Mouse (Mus musculus) embryonic fibroblast, embryonic 13.5 days (primary cell): ENCODE measurements around the gene Bnc1. TPM values are rescaled to one million over a fixed set of nuclear protein-coding genes. Genes with fewer than 3 reads are reported as not detected.
A peak's percentile ranks its signal among the peaks of the same experiment; 100 is the strongest.

Experiments
- H3K27ac ChIP-seq: 2 replicates; pipeline ENCODE4 v1.5.1; 2012; ENCODE audit warnings: low read length, control low read depth, inconsistent platforms; ENCODE audit not compliant: insufficient read depth
- H3K4me1 ChIP-seq: 2 replicates; pipeline ENCODE4 v1.6.1; 2011; ENCODE audit warnings: low read length; ENCODE audit not compliant: control insufficient read depth, insufficient read depth
- H3K4me3 ChIP-seq: 2 replicates; pipeline ENCODE4 v1.5.1; 2011; ENCODE audit warnings: mild to moderate bottlenecking, control low read depth, low read length; ENCODE audit not compliant: insufficient read depth
- CTCF ChIP-seq: IDR thresholded peaks from 2 replicates; pipeline ENCODE4 v1.5.1; 2011; ENCODE audit warnings: mild to moderate bottlenecking, control low read depth, low read length, moderate library complexity, borderline replicate concordance; ENCODE audit not compliant: insufficient read depth
- POLR2A ChIP-seq: IDR thresholded peaks from 2 replicates; pipeline ENCODE4 v1.6.1; 2011; ENCODE audit warnings: low read depth, mild to moderate bottlenecking, control low read depth, low read length, moderate library complexity
- polyA plus RNA-seq: library from polyadenylated mRNA; stranded (reverse); fragments of >200 nt; gene quantifications from 2 replicates; pipeline ENCODE4 v1.2.4, GENCODE M21; 2011; ENCODE audit warnings: low read depth; ENCODE audit not compliant: missing spikeins, insufficient read length

Bnc1 gene
- polyA plus RNA-seq, result 0.81 and 1.1 TPM in 2 replicates

DNA sequence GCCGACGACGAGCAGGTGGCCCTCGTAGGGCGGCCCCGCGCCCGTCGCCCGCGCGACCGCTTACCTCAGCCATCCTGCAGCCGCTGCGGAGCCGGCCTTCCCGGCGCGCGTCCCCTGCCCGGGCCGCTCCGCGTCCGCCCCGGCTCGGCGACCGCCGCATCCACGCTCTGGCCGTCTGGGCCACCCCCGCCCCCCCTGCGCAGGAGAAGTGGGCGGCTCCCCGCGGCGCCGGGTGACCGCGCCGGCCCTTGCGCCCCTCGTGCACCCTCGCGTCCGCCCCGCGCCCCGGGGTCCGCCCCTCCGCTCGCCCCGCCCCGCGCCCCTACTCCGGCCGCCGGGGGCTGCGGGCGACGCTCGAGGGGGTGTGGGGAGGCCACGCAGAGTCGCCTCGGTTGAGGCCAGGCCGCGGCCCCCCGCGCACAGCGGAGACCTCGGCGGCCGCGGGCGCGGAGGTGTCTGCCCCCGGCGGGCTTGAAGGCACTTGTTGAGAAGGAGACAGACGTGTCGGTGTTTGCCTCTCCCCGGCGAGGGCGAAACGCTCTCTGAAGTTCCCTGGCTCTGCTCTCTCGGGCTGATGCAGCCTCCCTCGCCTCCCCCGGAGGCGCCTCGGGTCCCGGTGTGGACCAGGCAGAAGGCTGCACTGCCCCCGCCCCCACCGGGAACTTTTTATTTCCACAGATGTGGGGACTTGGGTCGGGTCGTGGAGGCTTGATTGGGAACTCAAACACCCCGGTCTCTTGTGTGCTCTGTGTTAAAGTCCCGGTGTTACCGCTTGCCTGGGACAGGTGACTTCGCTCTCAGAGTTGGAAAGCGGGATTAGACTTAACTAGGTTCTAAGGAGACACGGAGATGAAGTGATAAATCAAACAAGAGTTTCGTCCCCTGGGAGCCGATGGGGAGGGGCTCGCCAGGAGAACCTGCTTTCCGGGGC, at the start of gene Bnc1:
Bnc1 (minus strand) TSS at position 162 of the 931 bp plus-strand sequence.
- no peaks in the 10 kb centered on the region for H3K4me1 ChIP-seq
- H3K27ac ChIP-seq, result no peak within 1 kb of the TSS
- H3K4me3 ChIP-seq, result peak within 1 kb of the TSS; percentile 32
- TF ChIP-seq POLR2A, result no peak
- TF ChIP-seq CTCF, result no peak

DNA sequence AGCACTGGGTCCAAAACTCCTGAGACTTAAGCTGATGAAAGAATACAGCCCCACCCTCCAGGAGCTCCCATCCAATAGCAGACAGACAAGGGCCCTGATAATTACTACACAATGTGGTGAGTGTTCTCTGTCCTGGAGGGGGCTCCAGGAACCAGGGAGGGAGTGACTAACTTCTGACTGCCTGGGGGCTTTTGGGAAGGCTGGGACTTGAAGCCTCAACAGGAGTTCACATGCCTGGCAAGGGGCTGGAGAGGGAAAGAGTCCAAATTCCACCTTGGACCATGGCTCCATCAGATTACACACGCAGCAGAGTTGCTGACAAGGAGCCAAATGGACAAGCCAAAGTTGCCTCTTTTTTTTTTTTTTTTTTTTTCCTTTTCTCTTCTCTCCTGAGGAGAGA, 41.3 kb upstream of the Bnc1 start:
- Histone ChIP-seq H3K4me1 (peaks cover 5% of the 10 kb centered on the region; the same call in 1 of the 2 replicates), H3K27ac (no peak overlapping the region), H3K4me3 (no peak overlapping the region)
- TF ChIP-seq POLR2A (no peak), CTCF (no peak)

DNA sequence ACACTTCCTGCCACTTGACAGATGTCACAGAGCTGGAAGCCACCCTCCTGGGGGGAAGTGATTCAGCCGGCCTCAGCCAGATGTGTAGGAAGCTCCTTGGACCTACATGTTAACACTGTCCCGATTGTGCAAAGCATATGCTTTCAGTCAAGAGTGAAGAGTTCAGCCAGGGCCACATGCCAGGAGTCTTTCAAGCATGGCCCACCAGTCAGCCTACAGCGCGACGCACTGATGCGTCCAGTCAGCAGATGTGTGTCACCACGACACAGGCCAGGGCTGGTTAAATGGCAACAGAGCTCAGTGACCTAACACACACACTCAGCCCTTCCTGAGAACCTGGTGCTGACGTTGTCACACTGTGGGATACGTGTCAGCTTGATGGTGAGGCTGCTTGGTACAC, 37.6 kb upstream of the Bnc1 start:
- TF ChIP-seq CTCF (no peak), POLR2A (no peak)
- Histone ChIP-seq H3K4me1 (peaks cover 5% of the 10 kb centered on the region; the same call in 1 of the 2 replicates), H3K4me3 (no peak overlapping the region), H3K27ac (no peak overlapping the region)

DNA sequence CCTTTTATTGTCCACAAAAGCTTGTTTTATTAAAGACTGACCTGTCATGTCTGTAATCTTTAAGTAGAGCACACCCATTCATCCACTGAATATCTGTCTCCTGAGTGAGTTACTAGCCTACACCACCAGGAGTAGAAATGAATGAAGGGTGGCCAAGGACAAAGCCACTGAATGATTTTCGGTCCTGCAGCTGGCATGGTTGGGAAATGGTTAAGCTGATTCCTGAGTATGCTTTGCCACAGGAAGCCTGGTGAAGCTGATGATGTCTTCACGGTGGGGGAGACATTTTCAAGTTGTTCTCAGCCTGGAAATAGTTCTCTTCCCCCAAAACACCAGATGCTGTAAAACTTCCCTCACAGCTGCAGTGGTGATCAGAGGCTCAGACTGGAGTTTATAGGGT, 33.7 kb upstream of the Bnc1 start:
- H3K4me1 ChIP-seq, result peaks cover 9% of the 10 kb centered on the region

DNA sequence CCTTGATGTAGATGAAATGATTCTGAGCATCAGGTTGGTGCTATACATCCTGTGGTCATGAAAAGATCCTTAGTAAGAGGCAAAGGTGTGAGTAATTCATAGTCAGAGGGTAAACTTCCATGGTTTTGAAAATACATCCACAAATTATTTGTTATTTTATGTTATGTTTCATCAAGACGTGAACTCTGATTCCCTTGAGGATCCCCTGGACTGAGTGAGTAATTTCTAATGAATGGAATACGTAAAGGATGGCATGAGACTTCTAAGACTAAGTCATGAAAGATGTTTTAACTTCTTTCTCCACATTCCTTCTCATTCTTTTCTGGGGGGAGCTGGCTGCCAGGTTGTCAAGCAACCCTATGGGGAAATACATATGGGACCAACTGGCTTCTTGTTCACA, 31.6 kb upstream of the Bnc1 start:
- Histone ChIP-seq H3K4me3 (no peak overlapping the region), H3K4me1 (peaks cover 4% of the 10 kb centered on the region; the same call in 1 of the 2 replicates), H3K27ac (peak overlapping the region; percentile 9; the same call in 1 of the 2 replicates)
- TF ChIP-seq POLR2A, result no peak
- no peak for TF ChIP-seq CTCF

More for the DNA sequence above, 33.7 kb upstream of the Bnc1 start:
- H3K4me3 ChIP-seq, result no peak overlapping the region
- TF ChIP-seq POLR2A (no peak), CTCF (no peak)
- H3K27ac ChIP-seq, result no peak overlapping the region

DNA sequence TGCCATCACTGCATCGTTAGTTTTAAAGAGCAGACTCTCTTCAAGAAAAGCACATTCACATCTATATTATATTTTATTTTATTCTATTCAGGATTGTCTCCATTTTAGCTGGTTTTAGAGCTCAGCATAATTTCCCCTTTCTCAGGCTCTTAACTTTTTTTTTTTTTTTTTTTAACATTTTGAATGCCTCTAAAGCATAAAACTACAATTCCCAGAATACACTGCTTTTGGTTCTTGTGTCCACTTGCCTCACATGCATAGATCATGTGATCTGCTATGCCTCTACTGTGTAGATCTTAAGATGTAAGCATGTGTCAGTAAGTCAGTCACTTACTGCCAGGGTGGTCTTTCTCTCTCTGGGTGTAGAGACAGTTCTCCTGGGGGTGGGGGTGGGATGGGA, 30.3 kb upstream of the Bnc1 start:
- H3K27ac ChIP-seq, result no peak overlapping the region
- no peak for TF ChIP-seq CTCF
- TF ChIP-seq POLR2A, result no peak
- no peak overlapping the region for H3K4me3 ChIP-seq
- H3K4me1 ChIP-seq, result peaks cover 4% of the 10 kb centered on the region; the same call in 1 of the 2 replicates

DNA sequence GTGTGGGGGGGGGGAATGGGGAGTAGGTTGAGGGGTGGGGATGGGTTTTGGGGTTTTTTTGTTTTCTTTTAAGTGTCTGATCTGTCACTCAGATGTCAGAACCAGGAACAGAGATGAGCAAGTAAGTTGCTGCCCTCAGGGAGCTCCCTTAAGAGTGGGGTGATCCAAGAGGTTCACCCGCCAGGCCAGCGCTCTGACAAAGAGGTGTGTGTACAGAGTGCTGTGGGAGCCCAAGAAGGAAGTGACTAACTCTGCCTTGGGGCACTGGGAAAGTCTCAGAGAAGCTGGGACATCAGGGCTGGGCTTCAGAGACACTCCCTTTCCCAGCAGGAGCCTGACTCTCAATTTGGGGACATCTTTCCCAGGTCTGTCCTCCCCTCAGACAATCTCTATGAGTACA, 25.9 kb upstream of the Bnc1 start:
- no peak overlapping the region for H3K27ac ChIP-seq
- TF ChIP-seq POLR2A (no peak), CTCF (no peak)
- H3K4me3 ChIP-seq, result no peak overlapping the region
- H3K4me1 ChIP-seq, result no peaks in the 10 kb centered on the region; the same call in 1 of the 2 replicates

DNA sequence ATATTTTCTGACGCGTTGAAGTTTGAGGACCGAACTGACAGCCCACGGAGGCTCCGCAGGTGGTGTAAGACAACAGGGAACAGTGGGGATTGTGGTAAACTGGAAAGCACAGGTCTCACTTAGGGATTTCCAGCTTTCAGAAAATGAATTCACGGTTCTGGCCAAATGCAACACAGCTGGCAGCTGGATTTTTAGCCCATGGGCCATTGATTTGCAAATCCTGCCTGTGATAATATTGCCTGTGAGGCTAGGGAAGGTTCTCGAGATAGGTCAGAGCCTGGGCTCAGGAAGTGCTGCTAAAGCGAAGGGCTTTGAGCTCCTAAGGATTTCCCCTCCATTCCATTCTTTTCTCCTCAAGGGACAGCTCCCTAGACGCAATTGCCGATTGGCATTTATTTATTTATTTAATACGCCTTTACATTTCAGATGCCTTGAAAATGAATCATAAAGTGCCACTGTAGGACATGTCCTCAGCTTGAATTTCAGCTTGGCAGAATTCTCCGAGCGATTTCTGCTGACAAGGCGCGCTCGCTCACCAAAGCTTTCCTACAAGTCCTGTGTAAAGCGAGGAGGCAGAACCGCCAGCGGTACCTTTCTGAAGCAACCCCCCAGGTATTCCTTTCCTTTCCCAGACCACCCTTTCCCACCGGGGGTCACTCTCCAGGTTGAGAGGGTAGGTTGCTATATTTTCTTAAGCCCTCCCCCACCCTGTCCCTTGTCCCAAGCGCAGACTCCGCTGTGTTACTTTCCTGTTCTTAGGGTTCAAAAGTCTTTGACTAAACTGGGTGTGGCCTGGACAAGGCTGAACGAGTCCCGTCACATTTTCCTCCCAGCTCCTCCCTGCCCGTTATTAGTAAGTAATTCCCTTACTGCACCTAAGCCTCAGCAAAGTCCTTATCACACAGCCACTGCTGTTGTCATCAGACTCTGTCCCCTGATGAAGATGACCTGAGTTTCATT, 24.9 kb upstream of the Bnc1 start:
- no peak for TF ChIP-seq POLR2A
- no peak for TF ChIP-seq CTCF
- H3K27ac ChIP-seq, result 0 out of 2 replicates have a peak overlapping the region, but pooled peaks have one; percentile 8
- H3K4me3 ChIP-seq, result peak overlapping the region; percentile 5; the same call in 1 of the 2 replicates
- no peaks in the 10 kb centered on the region for H3K4me1 ChIP-seq

DNA sequence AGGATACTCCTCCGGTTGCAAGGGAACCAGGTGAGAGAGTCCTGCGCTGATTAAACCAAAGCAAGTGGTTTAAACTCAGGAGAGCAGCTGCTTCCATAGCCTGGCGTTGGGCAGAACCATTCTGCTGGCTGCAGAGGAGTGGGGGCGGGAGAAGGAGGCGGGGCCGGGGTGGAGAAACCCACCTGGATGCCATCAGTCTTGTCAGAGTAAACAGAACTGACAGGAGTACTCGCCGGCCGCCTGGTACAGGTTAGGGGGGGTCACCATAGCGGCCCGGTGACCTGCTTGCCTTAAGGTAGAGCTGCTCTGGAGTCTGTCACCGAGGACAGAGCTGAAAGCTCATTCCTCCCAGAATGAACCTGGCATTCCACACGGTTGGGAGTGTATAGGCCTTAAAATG, 20.4 kb upstream of the Bnc1 start:
- TF ChIP-seq CTCF (no peak), POLR2A (no peak)
- Histone ChIP-seq H3K4me3 (no peak overlapping the region), H3K4me1 (no peaks in the 10 kb centered on the region), H3K27ac (no peak overlapping the region)
